In genomic region chr14:34497346-34497745, GRCm38 (mm10) we compare ENCODE assay signal across 32 mouse cellular contexts. TPM values are rescaled to one million over a fixed set of nuclear protein-coding genes. Genes with fewer than 3 reads are reported as not detected.
"Had no signal": no experiment of that assay in that cellular context is flagged by ENCODE, and none has a peak within 500 bp of the region (broad histone marks: within the 10 kb centered on the region; RNA-seq: fewer than 3 reads in every experiment).

No protein-coding gene starts in this region.

- H3K36me3 ChIP-seq: kidney, embryonic 15.5 days; limb, embryonic 10.5 days; limb, embryonic 13.5 days; liver, embryonic 12.5 days; liver, embryonic 15.5 days; lung, embryonic 15.5 days; midbrain, embryonic 10.5 days; midbrain, embryonic 13.5 days; neural tube, embryonic 13.5 days had no signal

- H3K27me3 ChIP-seq: kidney, embryonic 15.5 days; limb, embryonic 13.5 days; midbrain, embryonic 13.5 days; neural tube, embryonic 13.5 days had no signal

- H3K9me3 ChIP-seq: kidney, embryonic 15.5 days; limb, embryonic 10.5 days; limb, embryonic 13.5 days; liver, embryonic 12.5 days; liver, embryonic 15.5 days; lung, embryonic 15.5 days; megakaryocyte, embryonic 14.5 days; midbrain, embryonic 10.5 days; midbrain, embryonic 13.5 days; neural tube, embryonic 13.5 days had no signal

- ATAC-seq: liver, embryonic 12.5 days; midbrain, embryonic 13.5 days; midbrain, embryonic 16.5 days had no signal

- H3K4me2 ChIP-seq: kidney, embryonic 15.5 days; limb, embryonic 13.5 days; liver, embryonic 12.5 days; liver, embryonic 15.5 days; lung, embryonic 15.5 days; midbrain, embryonic 13.5 days; neural tube, embryonic 13.5 days had no signal

- H3K9ac ChIP-seq: kidney, embryonic 15.5 days; limb, embryonic 13.5 days; liver, embryonic 12.5 days; liver, embryonic 15.5 days; lung, embryonic 15.5 days; midbrain, embryonic 13.5 days; neural tube, embryonic 13.5 days had no signal

- H3K4me3 ChIP-seq: kidney, embryonic 15.5 days; limb, embryonic 10.5 days; limb, embryonic 13.5 days; liver, embryonic 12.5 days; liver, embryonic 15.5 days; lung, embryonic 15.5 days; megakaryocyte, embryonic 14.5 days; midbrain, embryonic 10.5 days; midbrain, embryonic 13.5 days; myocyte; neural tube, embryonic 13.5 days had no signal

- H3K27ac ChIP-seq: kidney, embryonic 15.5 days; limb, embryonic 10.5 days; limb, embryonic 13.5 days; liver, embryonic 12.5 days; liver, embryonic 15.5 days; lung, embryonic 15.5 days; midbrain, embryonic 10.5 days; midbrain, embryonic 13.5 days; neural tube, embryonic 13.5 days; stomach, postnatal 0 days had no signal

- DNase-seq: kidney, postnatal 14 days; kidney, postnatal 4 days; liver; lung, adult 18-20 months; lung, postnatal 10 days; lung, postnatal 36 days; right cerebral cortex, adult 18-20 months; right cerebral cortex, postnatal 14 days; right cerebral cortex, postnatal 4 days; thymus, adult 2 months; thymus, postnatal 14 days; thymus, postnatal 4 days had no signal

RNA-seq across cellular contexts. Expression of gene 9230112D13Rik, which starts 25.3 kb away (rescaled TPM):
- total RNA-seq: layer of hippocampus, adult 18-20 months; layer of hippocampus, postnatal 14 days; left cerebral cortex, adult 8-10 months; left cerebral cortex, postnatal 14 days; monocyte, adult 5-6 weeks; neutrophil, adult 5-6 weeks had no signal
- polyA plus RNA-seq: kidney, embryonic 15.5 days; limb, embryonic 10.5 days; limb, embryonic 13.5 days; liver, embryonic 12.5 days; liver, embryonic 15.5 days; lung, embryonic 15.5 days; midbrain, embryonic 10.5 days; midbrain, embryonic 13.5 days; midbrain, embryonic 16.5 days; myocyte; neural tube, embryonic 13.5 days; stomach, embryonic 14.5 days; stomach, postnatal 0 days; thymus, adult 2 months had no signal
